Mouse (Mus musculus): ENCODE data around the gene Kat5. TPM values are rescaled to one million over a fixed set of nuclear protein-coding genes. Genes with fewer than 3 reads are reported as not detected.
A peak's percentile ranks its signal among the peaks of the same experiment; 100 is the strongest.

The Kat5 gene
- polyA plus RNA-seq, 1 experiment from 2014 or later, result 51.9 TPM

GRCm38 (mm10) chr19:5581995-5582394 is 28.0 kb downstream of the Kat5 start:
- H3K9ac ChIP-seq (replicated peaks; ENCODE audit: low read depth), result no peak overlapping the region
- no peaks in the 10 kb centered on the region for H3K27me3 ChIP-seq (replicated peaks; ENCODE audit: insufficient read depth, low read length)
- H3K36me3 ChIP-seq (ENCODE audit: insufficient read depth, low read length), result no peaks in the 10 kb centered on the region
- whole genome bisulfite sequencing, result 71% methylated on average over 2 of the region's 2 CpGs
- H3K4me3 ChIP-seq (ENCODE audit: low read depth, low read length), result no peak overlapping the region
- H3K9me3 ChIP-seq (ENCODE audit: low read length), result no peaks in the 10 kb centered on the region
- H3K4me2 ChIP-seq (replicated peaks; ENCODE audit: low read depth, low read length), result no peak overlapping the region
- no peak for ATAC-seq
- no peaks in the 10 kb centered on the region for H3K4me1 ChIP-seq (ENCODE audit: insufficient read depth, low read depth, low read length)
- TF ChIP-seq EP300 (IDR thresholded peaks at IDR 0.05), result no peak
- no peak for TF ChIP-seq CTCF (IDR thresholded peaks at IDR 0.05)
- DNase-seq (ENCODE audit: low spot score), result no peak
- no peak overlapping the region for H3K27ac ChIP-seq (ENCODE audit: low read length)

GRCm38 (mm10) chr19:5580776-5581175 is 29.3 kb downstream of the Kat5 start:
- DNase-seq (ENCODE audit: low spot score) (no peak), ATAC-seq (no peak)
- WGBS, result 76% methylated on average over 6 of the region's 6 CpGs
- Histone ChIP-seq H3K27ac (ENCODE audit: low read length) (no peak overlapping the region), H3K4me1 (ENCODE audit: insufficient read depth, low read depth, low read length) (no peaks in the 10 kb centered on the region), H3K36me3 (ENCODE audit: insufficient read depth, low read length) (no peaks in the 10 kb centered on the region), H3K4me2 (replicated peaks; ENCODE audit: low read depth, low read length) (no peak overlapping the region), H3K9ac (replicated peaks; ENCODE audit: low read depth) (no peak overlapping the region), H3K4me3 (ENCODE audit: low read depth, low read length) (no peak overlapping the region), H3K9me3 (ENCODE audit: low read length) (no peaks in the 10 kb centered on the region), H3K27me3 (replicated peaks; ENCODE audit: insufficient read depth, low read length) (no peaks in the 10 kb centered on the region)
- no peak for TF ChIP-seq CTCF (IDR thresholded peaks at IDR 0.05)
- no peak for TF ChIP-seq EP300 (IDR thresholded peaks at IDR 0.05)

- DNase-seq (ENCODE audit: low spot score), result no peak
- H3K4me1 ChIP-seq (ENCODE audit: insufficient read depth, low read depth, low read length), result no peaks in the 10 kb centered on the region
- H3K27me3 ChIP-seq (replicated peaks; ENCODE audit: insufficient read depth, low read length), result no peaks in the 10 kb centered on the region
- 69% methylated on average over 4 of the region's 4 CpGs for WGBS
- no peak overlapping the region for H3K4me3 ChIP-seq (ENCODE audit: low read depth, low read length)
- H3K9me3 ChIP-seq (ENCODE audit: low read length), result no peaks in the 10 kb centered on the region
- ATAC-seq, result no peak
- H3K4me2 ChIP-seq (replicated peaks; ENCODE audit: low read depth, low read length), result no peak overlapping the region
- H3K9ac ChIP-seq (replicated peaks; ENCODE audit: low read depth), result no peak overlapping the region
- H3K27ac ChIP-seq (ENCODE audit: low read length), result no peak overlapping the region
- no peaks in the 10 kb centered on the region for H3K36me3 ChIP-seq (ENCODE audit: insufficient read depth, low read length)
- TF ChIP-seq EP300 (IDR thresholded peaks at IDR 0.05), result no peak
- no peak for TF ChIP-seq CTCF (IDR thresholded peaks at IDR 0.05)
Measured at GRCm38 (mm10) chr19:5579971-5580370, 30.1 kb downstream of the Kat5 start.

- Histone ChIP-seq H3K36me3 (ENCODE audit: insufficient read depth, low read length) (peaks cover 6% of the 10 kb centered on the region; the same call in 1 of the 2 replicates), H3K9me3 (ENCODE audit: low read length) (no peaks in the 10 kb centered on the region), H3K27ac (ENCODE audit: low read length) (no peak overlapping the region), H3K4me2 (replicated peaks; ENCODE audit: low read depth, low read length) (no peak overlapping the region), H3K9ac (replicated peaks; ENCODE audit: low read depth) (no peak overlapping the region), H3K4me3 (ENCODE audit: low read depth, low read length) (no peak overlapping the region), H3K4me1 (ENCODE audit: insufficient read depth, low read depth, low read length) (no peaks in the 10 kb centered on the region), H3K27me3 (replicated peaks; ENCODE audit: insufficient read depth, low read length) (no peaks in the 10 kb centered on the region)
- ATAC-seq (no peak), DNase-seq (ENCODE audit: low spot score) (no peak)
- no peak for TF ChIP-seq EP300 (IDR thresholded peaks at IDR 0.05)
- no peak for TF ChIP-seq CTCF (IDR thresholded peaks at IDR 0.05)
- WGBS, result 100% methylated on average over 1 of the region's 1 CpGs
Measured at GRCm38 (mm10) chr19:5575336-5575735, 34.7 kb downstream of the Kat5 start.

GRCm38 (mm10) chr19:5572331-5573125 is 37.5 kb downstream of the Kat5 start:
- Histone ChIP-seq H3K4me3 (ENCODE audit: low read depth, low read length) (no peak overlapping the region), H3K27me3 (replicated peaks; ENCODE audit: insufficient read depth, low read length) (no peaks in the 10 kb centered on the region), H3K9ac (replicated peaks; ENCODE audit: low read depth) (no peak overlapping the region), H3K4me2 (replicated peaks; ENCODE audit: low read depth, low read length) (no peak overlapping the region), H3K27ac (ENCODE audit: low read length) (peak overlapping the region; percentile 32), H3K4me1 (ENCODE audit: insufficient read depth, low read depth, low read length) (peaks cover 4% of the 10 kb centered on the region), H3K9me3 (ENCODE audit: low read length) (no peaks in the 10 kb centered on the region), H3K36me3 (ENCODE audit: insufficient read depth, low read length) (peaks cover 6% of the 10 kb centered on the region; the same call in 1 of the 2 replicates)
- no peak for TF ChIP-seq CTCF (IDR thresholded peaks at IDR 0.05)
- no peak for TF ChIP-seq EP300 (IDR thresholded peaks at IDR 0.05)
- no peak for ATAC-seq
- 71% methylated on average over 19 of the region's 19 CpGs for WGBS
- peak; percentile 75 for DNase-seq (ENCODE audit: low spot score)

- WGBS, result 72% methylated on average over 5 of the region's 5 CpGs
- Histone ChIP-seq H3K9ac (replicated peaks; ENCODE audit: low read depth) (no peak overlapping the region), H3K36me3 (ENCODE audit: insufficient read depth, low read length) (peaks cover 6% of the 10 kb centered on the region; the same call in 1 of the 2 replicates), H3K27me3 (replicated peaks; ENCODE audit: insufficient read depth, low read length) (no peaks in the 10 kb centered on the region), H3K9me3 (ENCODE audit: low read length) (no peaks in the 10 kb centered on the region), H3K4me1 (ENCODE audit: insufficient read depth, low read depth, low read length) (peaks cover 4% of the 10 kb centered on the region), H3K4me2 (replicated peaks; ENCODE audit: low read depth, low read length) (no peak overlapping the region), H3K27ac (ENCODE audit: low read length) (no peak overlapping the region), H3K4me3 (ENCODE audit: low read depth, low read length) (no peak overlapping the region)
- DNase-seq (ENCODE audit: low spot score), result peak; percentile 26
- ATAC-seq, result no peak
- TF ChIP-seq CTCF (IDR thresholded peaks at IDR 0.05) (no peak), EP300 (IDR thresholded peaks at IDR 0.05) (no peak)
Measured at GRCm38 (mm10) chr19:5571831-5572230, 38.2 kb downstream of the Kat5 start.

All from lung, postnatal 0 days (tissue).